Mouse (Mus musculus): ENCODE measurements around the gene Mrps35. TPM values are rescaled to one million over a fixed set of nuclear protein-coding genes. Genes with fewer than 3 reads are reported as not detected.

Gene Mrps35
- polyA plus RNA-seq, 1 experiment from 2014 or later: 121 TPM

GRCm38 (mm10) chr6:147029591-147029990, 13.0 kb upstream of the Mrps35 start:
- Histone ChIP-seq H3K4me3 (ENCODE audit: low read depth, low read length) (no peak overlapping the region), H3K4me2 (no peak overlapping the region), H3K36me3 (ENCODE audit: insufficient read depth) (peaks cover 61% of the 10 kb centered on the region), H3K4me1 (ENCODE audit: insufficient read depth) (no peaks in the 10 kb centered on the region), H3K27me3 (ENCODE audit: insufficient read depth, low read length) (no peaks in the 10 kb centered on the region), H3K9me3 (ENCODE audit: low read depth, low read length) (no peaks in the 10 kb centered on the region), H3K27ac (ENCODE audit: low read depth) (no peak overlapping the region), H3K9ac (no peak overlapping the region)
- no peak for ATAC-seq (ENCODE audit: insufficient read depth)
- TF ChIP-seq CTCF (IDR thresholded peaks at IDR 0.05; ENCODE audit: low read depth): no peak
- WGBS: 93% methylated on average over 9 of the region's 9 CpGs
- DNase-seq: no peak

GRCm38 (mm10) chr6:147030096-147030885, 12.3 kb upstream of the Mrps35 start:
- WGBS: 87% methylated on average over 15 of the region's 15 CpGs
- ATAC-seq (ENCODE audit: insufficient read depth): no peak
- Histone ChIP-seq H3K4me1 (ENCODE audit: insufficient read depth) (no peaks in the 10 kb centered on the region), H3K9me3 (ENCODE audit: low read depth, low read length) (no peaks in the 10 kb centered on the region), H3K36me3 (ENCODE audit: insufficient read depth) (peaks cover 55% of the 10 kb centered on the region), H3K4me3 (ENCODE audit: low read depth, low read length) (no peak overlapping the region), H3K9ac (no peak overlapping the region), H3K4me2 (no peak overlapping the region), H3K27me3 (ENCODE audit: insufficient read depth, low read length) (no peaks in the 10 kb centered on the region), H3K27ac (ENCODE audit: low read depth) (no peak overlapping the region)
- no peak for TF ChIP-seq CTCF (IDR thresholded peaks at IDR 0.05; ENCODE audit: low read depth)
- no peak for DNase-seq

GRCm38 (mm10) chr6:147032303-147032925, 10.2 kb upstream of the Mrps35 start, which contains the start of gene Rep15:
Gene Rep15 (plus strand): TSS chr6:147032584.
- WGBS: 64% methylated on average over 13 of the region's 13 CpGs
- Histone ChIP-seq H3K36me3 (ENCODE audit: insufficient read depth) (peaks cover 37% of the 10 kb centered on the region), H3K9ac (no peak within 1 kb of the TSS), H3K4me1 (ENCODE audit: insufficient read depth) (no peaks in the 10 kb centered on the region), H3K27ac (ENCODE audit: low read depth) (no peak within 1 kb of the TSS), H3K27me3 (ENCODE audit: insufficient read depth, low read length) (no peaks in the 10 kb centered on the region), H3K9me3 (ENCODE audit: low read depth, low read length) (no peaks in the 10 kb centered on the region), H3K4me2 (no peak within 1 kb of the TSS), H3K4me3 (ENCODE audit: low read depth, low read length) (no peak within 1 kb of the TSS)
- no peak for TF ChIP-seq CTCF (IDR thresholded peaks at IDR 0.05; ENCODE audit: low read depth)
- DNase-seq: no peak
- no peak for ATAC-seq (ENCODE audit: insufficient read depth)

- Histone ChIP-seq H3K9ac (peak overlapping the region; percentile 93), H3K9me3 (ENCODE audit: low read depth, low read length) (no peaks in the 10 kb centered on the region), H3K36me3 (ENCODE audit: insufficient read depth) (peaks cover 23% of the 10 kb centered on the region), H3K4me1 (ENCODE audit: insufficient read depth) (peaks cover 6% of the 10 kb centered on the region; the same call in 1 of the 2 replicates), H3K27me3 (ENCODE audit: insufficient read depth, low read length) (no peaks in the 10 kb centered on the region), H3K4me2 (peak overlapping the region; percentile 71), H3K27ac (ENCODE audit: low read depth) (no peak overlapping the region), H3K4me3 (ENCODE audit: low read depth, low read length) (peak overlapping the region; percentile 97)
- ATAC-seq (ENCODE audit: insufficient read depth) (no peak), DNase-seq (no peak)
- WGBS: 37% methylated on average over 7 of the region's 7 CpGs
- no peak for TF ChIP-seq CTCF (IDR thresholded peaks at IDR 0.05; ENCODE audit: low read depth)
Measured at GRCm38 (mm10) chr6:147043633-147044032, 1.1 kb downstream of the Mrps35 start.

- WGBS: 92% methylated on average over 13 of the region's 13 CpGs
- Histone ChIP-seq H3K4me1 (ENCODE audit: insufficient read depth) (peaks cover under 1% of the 10 kb centered on the region; the same call in 1 of the 2 replicates), H3K27me3 (ENCODE audit: insufficient read depth, low read length) (no peaks in the 10 kb centered on the region), H3K4me3 (ENCODE audit: low read depth, low read length) (no peak overlapping the region), H3K4me2 (no peak overlapping the region), H3K9ac (no peak overlapping the region), H3K27ac (ENCODE audit: low read depth) (no peak overlapping the region), H3K36me3 (ENCODE audit: insufficient read depth) (peaks cover 70% of the 10 kb centered on the region), H3K9me3 (ENCODE audit: low read depth, low read length) (no peaks in the 10 kb centered on the region)
- no peak for TF ChIP-seq CTCF (IDR thresholded peaks at IDR 0.05; ENCODE audit: low read depth)
- no peak for ATAC-seq (ENCODE audit: insufficient read depth)
- DNase-seq: no peak
Measured at GRCm38 (mm10) chr6:147049239-147049805, 6.8 kb downstream of the Mrps35 start.

- Histone ChIP-seq H3K9me3 (ENCODE audit: low read depth, low read length) (no peaks in the 10 kb centered on the region), H3K27ac (ENCODE audit: low read depth) (no peak overlapping the region), H3K27me3 (ENCODE audit: insufficient read depth, low read length) (no peaks in the 10 kb centered on the region), H3K4me3 (ENCODE audit: low read depth, low read length) (no peak overlapping the region), H3K36me3 (ENCODE audit: insufficient read depth) (peaks cover 83% of the 10 kb centered on the region), H3K4me2 (no peak overlapping the region), H3K4me1 (ENCODE audit: insufficient read depth) (no peaks in the 10 kb centered on the region), H3K9ac (no peak overlapping the region)
- TF ChIP-seq CTCF (IDR thresholded peaks at IDR 0.05; ENCODE audit: low read depth): no peak
- 94% methylated on average over 8 of the region's 8 CpGs for WGBS
- DNase-seq (no peak), ATAC-seq (ENCODE audit: insufficient read depth) (no peak)
Measured at GRCm38 (mm10) chr6:147051666-147052065, 9.1 kb downstream of the Mrps35 start.

- no peak for ATAC-seq (ENCODE audit: insufficient read depth)
- H3K36me3 ChIP-seq (ENCODE audit: insufficient read depth): peaks cover 88% of the 10 kb centered on the region
Measured at GRCm38 (mm10) chr6:147052440-147052839, 9.9 kb downstream of the Mrps35 start.

More at GRCm38 (mm10) chr6:147052440-147052839, 9.9 kb downstream of the Mrps35 start:
- DNase-seq: no peak
- Histone ChIP-seq H3K9ac (no peak overlapping the region), H3K4me1 (ENCODE audit: insufficient read depth) (no peaks in the 10 kb centered on the region), H3K4me2 (no peak overlapping the region), H3K27me3 (ENCODE audit: insufficient read depth, low read length) (no peaks in the 10 kb centered on the region), H3K4me3 (ENCODE audit: low read depth, low read length) (no peak overlapping the region), H3K9me3 (ENCODE audit: low read depth, low read length) (no peaks in the 10 kb centered on the region), H3K27ac (ENCODE audit: low read depth) (no peak overlapping the region)
- no peak for TF ChIP-seq CTCF (IDR thresholded peaks at IDR 0.05; ENCODE audit: low read depth)
- 82% methylated on average over 9 of the region's 9 CpGs for WGBS
